Mouse (Mus musculus) myocyte (in vitro differentiated cells): ENCODE data around the gene Dusp22.

Source experiments
- CEBPB ChIP-seq: IDR thresholded peaks from 2 replicates; pipeline ENCODE4 v1.6.1; 2011; ENCODE audit warnings: mild to moderate bottlenecking, moderate library complexity; ENCODE audit not compliant: poor library complexity, insufficient read depth, severe bottlenecking
- POLR2A ChIP-seq: IDR thresholded peaks from one replicate; pipeline ENCODE4 v1.6.1; 2011; ENCODE audit warnings: low read depth, mild to moderate bottlenecking, control low read depth, moderate library complexity; ENCODE audit not compliant: insufficient read length

DNA sequence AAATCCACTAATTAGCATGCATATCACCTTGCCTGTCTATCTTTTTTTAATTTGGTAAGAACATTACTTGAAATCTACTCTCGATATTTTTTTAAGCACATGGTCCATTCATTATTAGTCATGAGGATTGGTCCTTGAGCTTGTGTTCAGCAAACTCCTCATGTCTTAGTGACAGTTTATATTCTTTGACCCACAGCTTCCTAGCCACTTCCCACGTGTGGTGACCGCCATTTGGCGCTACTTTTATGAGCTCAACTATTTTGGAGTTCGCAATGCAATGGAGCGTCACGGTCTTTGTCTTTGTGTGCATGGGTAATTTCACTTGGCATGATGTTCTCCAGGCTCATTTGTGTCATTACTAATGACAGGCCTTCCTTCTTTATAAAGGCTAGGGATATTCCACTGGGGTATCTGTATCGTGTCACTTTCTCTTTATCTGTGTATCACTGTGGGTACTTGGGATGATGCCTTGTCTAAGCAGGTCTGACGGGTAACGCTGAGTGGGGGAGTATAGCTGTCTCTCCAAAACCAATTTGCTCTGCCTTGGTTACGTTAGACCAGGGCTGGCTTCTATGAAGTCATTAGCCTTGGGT is 99.1 kb downstream of the Dusp22 start:
- TF ChIP-seq CEBPB, result no peak
- no peak for TF ChIP-seq POLR2A
